In the genomic region with DNA sequence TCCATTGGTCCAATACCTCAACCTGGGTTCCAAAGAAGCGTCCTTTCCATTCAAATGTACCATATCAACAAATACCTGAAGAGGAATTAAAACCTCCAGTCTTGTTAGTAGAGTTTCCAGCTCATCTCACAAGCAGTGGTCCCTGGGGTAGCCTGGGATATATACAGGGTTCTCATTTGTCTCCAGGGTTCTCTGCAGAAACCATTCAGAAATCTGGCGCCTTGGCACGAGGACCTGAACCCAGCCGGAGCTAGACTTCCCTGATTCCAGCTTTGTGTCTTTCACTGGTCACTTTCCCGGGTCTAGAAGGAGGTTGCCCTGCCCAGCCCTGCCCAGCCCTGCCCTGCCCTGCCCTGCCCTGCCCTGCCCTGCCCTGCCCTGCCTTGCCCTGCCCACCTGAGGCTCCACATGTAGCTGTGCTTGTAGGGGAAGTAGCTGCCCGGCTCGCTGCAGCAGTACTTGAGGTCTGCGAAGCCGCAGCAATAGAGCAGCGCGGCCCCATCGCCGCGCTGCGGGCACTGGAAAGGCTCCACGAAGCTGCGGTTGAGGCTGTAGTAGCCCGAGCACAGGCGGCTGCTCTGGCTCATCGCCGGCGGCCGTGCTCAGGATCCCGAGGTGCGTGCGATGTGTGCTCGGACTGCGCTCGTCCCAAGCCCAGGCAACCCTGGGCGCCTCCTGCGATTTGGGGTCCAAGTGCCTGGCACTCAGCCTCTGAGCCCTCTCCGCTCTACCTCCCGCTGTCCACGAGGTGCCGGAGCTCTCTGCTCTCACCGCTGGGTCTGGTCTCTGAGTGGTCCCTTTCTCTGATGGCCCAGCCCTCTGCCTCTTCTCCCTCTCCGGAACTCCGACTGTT, we compare ENCODE assay signal across 8 mouse cellular contexts. TPM values are rescaled to one million over a fixed set of nuclear protein-coding genes. Genes with fewer than 3 reads are reported as not detected.
DNase-seq lines count a peak whose midpoint lies in the region; ATAC-seq and TF ChIP-seq lines count a peak whose summit lies in the region.

Shisal2b (minus strand) TSS at position 767 of the 853 bp plus-strand sequence.

- no peaks in the 10 kb centered on the region for H3K4me1 ChIP-seq in lung, embryonic 14.5 days (ENCODE audit: insufficient read depth)
- H3K4me1 ChIP-seq in forebrain, embryonic 13.5 days, result peaks cover 9% of the 10 kb centered on the region; the same call in 1 of the 2 replicates
- H3K4me1 ChIP-seq in lung, embryonic 16.5 days (replicated peaks; ENCODE audit: control insufficient read depth, insufficient read depth, low read length), result peaks cover 3% of the 10 kb centered on the region; the same call in 1 of the 2 replicates

- DNase-seq in lung, embryonic 14.5 days, result peak; percentile 78
- DNase-seq in lung, postnatal 25 days (ENCODE audit: low spot score), result no peak
- DNase-seq in cerebellum, adult 18-20 months, result peak; percentile 26 to 47
- peak; percentile 21 for DNase-seq in induced T-regulatory cell, adult 2 months (ENCODE audit: low read depth)
- DNase-seq in ovary, postnatal 14 days (ENCODE audit: low spot score), result peak; percentile 5
- no peak for DNase-seq in MN1 (ENCODE audit: low spot score)

- peak within 1 kb of the TSS; percentile 43 for H3K4me3 ChIP-seq in lung, embryonic 14.5 days (ENCODE audit: low read depth, low read length)
- H3K4me3 ChIP-seq in forebrain, embryonic 13.5 days, result peak within 1 kb of the TSS; percentile 47
- H3K4me3 ChIP-seq in lung, embryonic 16.5 days (ENCODE audit: low read length), result peak within 1 kb of the TSS; percentile 52

- H3K36me3 ChIP-seq in lung, embryonic 14.5 days (ENCODE audit: insufficient read depth), result no peaks in the 10 kb centered on the region
- H3K36me3 ChIP-seq in forebrain, embryonic 13.5 days (ENCODE audit: poor library complexity, severe bottlenecking), result no peaks in the 10 kb centered on the region
- no peaks in the 10 kb centered on the region for H3K36me3 ChIP-seq in lung, embryonic 16.5 days (ENCODE audit: control insufficient read depth, insufficient read depth, low read length)

- peaks cover 10% of the 10 kb centered on the region; the same call in 1 of the 2 replicates for H3K27me3 ChIP-seq in lung, embryonic 14.5 days (ENCODE audit: insufficient read depth, low read length)
- peaks cover 12% of the 10 kb centered on the region; the same call in 1 of the 2 replicates for H3K27me3 ChIP-seq in forebrain, embryonic 13.5 days
- H3K27me3 ChIP-seq in lung, embryonic 16.5 days (ENCODE audit: control insufficient read depth, insufficient read depth, low read depth, low read length), result peaks cover 2% of the 10 kb centered on the region; the same call in 1 of the 2 replicates

- 4% methylated on average over 38 of the region's 38 CpGs for WGBS in lung, embryonic 14.5 days
- 5% methylated on average over 37 of the region's 38 CpGs for WGBS in forebrain, embryonic 13.5 days
- 3% methylated on average over 34 of the region's 38 CpGs for WGBS in lung, embryonic 16.5 days

- TF ChIP-seq CTCF in lung, embryonic 14.5 days (IDR thresholded peaks at IDR 0.05; ENCODE audit: low read depth), result no peak

- ATAC-seq in lung, embryonic 14.5 days (ENCODE audit: insufficient read depth), result peak; percentile 94
- ATAC-seq in forebrain, embryonic 13.5 days, result peak; percentile 87
- ATAC-seq in lung, embryonic 16.5 days (ENCODE audit: low read depth), result peak; percentile 77

- H3K9ac ChIP-seq in lung, embryonic 14.5 days, result peak within 1 kb of the TSS; percentile 49
- peak within 1 kb of the TSS; percentile 65 for H3K9ac ChIP-seq in forebrain, embryonic 13.5 days
- peak within 1 kb of the TSS; percentile 54 for H3K9ac ChIP-seq in lung, embryonic 16.5 days (ENCODE audit: low read length)

- H3K4me2 ChIP-seq in lung, embryonic 14.5 days, result peak within 1 kb of the TSS; percentile 92
- peak within 1 kb of the TSS; percentile 91 for H3K4me2 ChIP-seq in forebrain, embryonic 13.5 days
- H3K4me2 ChIP-seq in lung, embryonic 16.5 days (ENCODE audit: low read depth, low read length), result peak within 1 kb of the TSS; percentile 84

- no peaks in the 10 kb centered on the region for H3K9me3 ChIP-seq in lung, embryonic 14.5 days (ENCODE audit: low read depth, low read length)
- no peaks in the 10 kb centered on the region for H3K9me3 ChIP-seq in forebrain, embryonic 13.5 days (replicated peaks)
- H3K9me3 ChIP-seq in lung, embryonic 16.5 days (ENCODE audit: control insufficient read depth, low read length), result no peaks in the 10 kb centered on the region

- no peak within 1 kb of the TSS for H3K27ac ChIP-seq in lung, embryonic 14.5 days (ENCODE audit: low read depth)
- no peak within 1 kb of the TSS for H3K27ac ChIP-seq in forebrain, embryonic 13.5 days
- H3K27ac ChIP-seq in lung, embryonic 16.5 days (ENCODE audit: low read length), result no peak within 1 kb of the TSS

RNA-seq across cellular contexts. Expression of gene Shisal2b, which starts in this region (rescaled TPM):
- 0.54 TPM in 1 of 2 replicates, not detected in the other for polyA plus RNA-seq in lung, embryonic 14.5 days (2014; fragmentation: Nextera tagmentation; extraction: Ambion mirVana)
- polyA plus RNA-seq in forebrain, embryonic 13.5 days (2015; fragmentation: Nextera tagmentation; extraction: Ambion mirVana), result 0.30 and 0.38 TPM in 2 replicates
- polyA plus RNA-seq in lung, embryonic 16.5 days (2015; fragmentation: Nextera tagmentation; extraction: Ambion mirVana), result 0.21 and 0.45 TPM in 2 replicates

Comparison
In these comparisons a context has a peak if more than half of its experiments do, and no peak if none do; other contexts are left out.
1. Peak in DNase-seq, ATAC-seq, H3K4me3 ChIP-seq, H3K9ac ChIP-seq and H3K4me2 ChIP-seq in lung, embryonic 14.5 days; RNA of the gene not detected or under 1 TPM.
2. Peak in ATAC-seq, H3K4me3 ChIP-seq, H3K9ac ChIP-seq and H3K4me2 ChIP-seq in forebrain, embryonic 13.5 days; RNA of the gene not detected or under 1 TPM.
3. Peak in ATAC-seq, H3K4me3 ChIP-seq, H3K9ac ChIP-seq and H3K4me2 ChIP-seq in lung, embryonic 16.5 days; RNA of the gene not detected or under 1 TPM.
4. DNase-seq: peak in cerebellum, adult 18-20 months (2 of 2), induced T-regulatory cell, adult 2 months (single experiment) and ovary, postnatal 14 days (single experiment); none in lung, postnatal 25 days (single experiment) and MN1 (single experiment).
5. Peak in every context shown above with its lines, with median percentiles within 50 percentile points of each other: ATAC-seq, H3K4me2 ChIP-seq, H3K4me3 ChIP-seq and H3K9ac ChIP-seq.